Mouse (Mus musculus) liver, embryonic 14.5 days (tissue): ENCODE measurements around the gene Bco1.
A peak's percentile ranks its signal among the peaks of the same experiment; 100 is the strongest.

ENCODE experiments used
- CTCF ChIP-seq: IDR thresholded peaks from 2 replicates; pipeline ENCODE4 v1.5.1; 2016; ENCODE audit warnings: antibody characterized with exemption, low read depth, control low read depth
- EP300 ChIP-seq: IDR thresholded peaks from 2 replicates; pipeline ENCODE4 v1.6.1; 2016; ENCODE audit warnings: antibody characterized with exemption, low read depth

GRCm38 (mm10) chr8:117178039-117178438, 82.4 kb downstream of the Bco1 start:
- TF ChIP-seq CTCF = peak; percentile 21; the same call in 1 of the 2 replicates
- no peak for TF ChIP-seq EP300
